Mouse (Mus musculus) stomach, embryonic 15.5 days (tissue): ENCODE results near the gene Txndc12. TPM values are rescaled to one million over a fixed set of nuclear protein-coding genes. Genes with fewer than 3 reads are reported as not detected.

ENCODE experiments used
- ATAC-seq: fragments of 200-750 bp; cut with Nextera tagmentation; 2 replicates; pipeline ENCODE4 v1.8.0; 2017; ENCODE audit warnings: low read depth, moderate number of reproducible peaks, moderate TSS enrichment; ENCODE audit not compliant: insufficient read depth, low FRiP score
- H3K27ac ChIP-seq: fragments of 300-500 bp; sonication (generic); 2 replicates; pipeline ENCODE4 v1.5.1; 2015; ENCODE audit warnings: mild to moderate bottlenecking, inconsistent platforms
- H3K27me3 ChIP-seq: fragments of 300-500 bp; sonication (generic); replicated peaks from 2 replicates; pipeline ENCODE4 v1.6.1; 2015; ENCODE audit warnings: inconsistent platforms
- H3K36me3 ChIP-seq: fragments of 300-500 bp; sonication (generic); 2 replicates; pipeline ENCODE4 v1.6.1; 2015; ENCODE audit warnings: inconsistent platforms
- H3K4me1 ChIP-seq: fragments of 300-500 bp; sonication (generic); 2 replicates; pipeline ENCODE4 v1.6.1; 2015; ENCODE audit warnings: inconsistent platforms
- H3K4me2 ChIP-seq: fragments of 300-500 bp; sonication (generic); 2 replicates; pipeline ENCODE4 v1.6.1; 2015; ENCODE audit warnings: mild to moderate bottlenecking, inconsistent platforms
- H3K4me3 ChIP-seq: fragments of 300-500 bp; sonication (generic); replicated peaks from 2 replicates; pipeline ENCODE4 v1.5.1; 2015; ENCODE audit warnings: inconsistent platforms
- H3K9ac ChIP-seq: fragments of 300-500 bp; sonication (generic); 2 replicates; pipeline ENCODE4 v1.6.1; 2015; ENCODE audit warnings: inconsistent platforms
- H3K9me3 ChIP-seq: fragments of 300-500 bp; sonication (generic); 2 replicates; pipeline ENCODE4 v1.6.1; 2016; ENCODE audit warnings: inconsistent platforms
- WGBS: fragments of 180-500 bp; shearing (Covaris S2); methylation state at CpG from one replicate; pipeline ENCODE4 v1.1.7; 2015; 5-methylcytosine and 5-hydroxymethylcytosine counted together
- polyA plus RNA-seq: library from polyadenylated mRNA; unstranded; fragments of >200 nt; fragmentation: Nextera tagmentation; extraction: Ambion mirVana; gene quantifications from 2 replicates; pipeline ENCODE4 v1.2.1, GENCODE M21; 2015

The Txndc12 gene
- polyA plus RNA-seq, 1 experiment from 2014 or later: 97.2 TPM

DNA sequence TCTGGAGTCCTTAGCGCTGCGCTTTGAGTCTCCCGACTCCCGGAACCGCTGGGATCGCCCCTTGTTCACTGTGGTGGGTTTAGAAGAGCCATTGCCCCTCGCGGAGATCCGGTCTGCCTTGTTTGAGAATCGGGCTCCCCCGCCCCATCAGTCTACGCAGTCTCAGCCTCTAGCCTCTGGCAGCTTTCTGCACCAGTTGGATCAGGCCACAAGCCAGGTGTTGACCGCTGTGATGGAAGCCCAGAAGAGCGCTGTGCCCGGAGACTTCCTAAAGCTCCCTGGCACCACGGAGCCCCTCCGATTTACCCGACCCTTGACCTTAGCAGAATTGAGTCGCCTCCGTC is 14.1 kb downstream of the Txndc12 start, which contains the start of gene A730015C16Rik:
A730015C16Rik (minus strand) TSS at position 115 of the 344 bp plus-strand sequence.
- ATAC-seq: 0 out of 2 replicates have a peak, but pooled peaks have one; percentile 27
- H3K4me3 ChIP-seq: peak within 1 kb of the TSS; percentile 81
- peak within 1 kb of the TSS; percentile 58 for H3K9ac ChIP-seq
- H3K9me3 ChIP-seq: no peaks in the 10 kb centered on the region
- H3K4me2 ChIP-seq: peak within 1 kb of the TSS; percentile 79
- peak within 1 kb of the TSS; percentile 88 for H3K27ac ChIP-seq
- no peaks in the 10 kb centered on the region for H3K27me3 ChIP-seq
- no peaks in the 10 kb centered on the region for H3K36me3 ChIP-seq
- H3K4me1 ChIP-seq: peaks cover 6% of the 10 kb centered on the region; the same call in 1 of the 2 replicates
- 6% methylated on average over 20 of the region's 20 CpGs for WGBS

DNA sequence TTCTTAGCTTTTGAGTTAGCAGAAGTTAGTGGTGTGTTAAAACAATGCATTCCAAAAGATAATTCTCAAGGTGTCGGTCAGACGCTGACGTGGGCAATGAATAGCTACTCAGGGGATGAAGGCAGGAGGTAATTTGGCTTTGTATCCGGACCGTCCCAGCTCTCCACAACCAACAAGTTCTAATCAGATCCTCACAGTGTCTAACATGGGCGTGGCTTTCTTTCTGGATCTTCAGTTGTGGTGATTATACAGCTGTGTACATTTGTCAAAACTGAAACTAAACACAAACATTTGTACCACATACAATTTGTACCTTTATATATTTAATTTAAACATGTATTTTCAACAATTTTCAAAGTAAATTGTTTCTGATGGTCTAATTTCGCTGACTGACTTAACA is 32.4 kb downstream of the Txndc12 start:
- Histone ChIP-seq H3K4me2 (no peak overlapping the region), H3K27me3 (no peaks in the 10 kb centered on the region), H3K27ac (no peak overlapping the region), H3K9ac (no peak overlapping the region), H3K4me1 (no peaks in the 10 kb centered on the region), H3K9me3 (no peaks in the 10 kb centered on the region), H3K36me3 (peaks cover 4% of the 10 kb centered on the region), H3K4me3 (no peak overlapping the region)
- 75% methylated on average over 7 of the region's 7 CpGs for WGBS
- no peak; the same call in 1 of the 2 replicates for ATAC-seq

- no peaks in the 10 kb centered on the region for H3K27me3 ChIP-seq
- WGBS: 34% methylated on average over 10 of the region's 10 CpGs
- H3K4me3 ChIP-seq: no peak overlapping the region
- no peak overlapping the region for H3K4me2 ChIP-seq
- H3K9me3 ChIP-seq: no peaks in the 10 kb centered on the region
- H3K27ac ChIP-seq: no peak overlapping the region
- ATAC-seq: peak; percentile 60; the same call in 1 of the 2 replicates
- no peaks in the 10 kb centered on the region for H3K4me1 ChIP-seq
- no peak overlapping the region for H3K9ac ChIP-seq
- H3K36me3 ChIP-seq: no peaks in the 10 kb centered on the region
Observed at GRCm38 (mm10) chr4:108869730-108870374, 35.5 kb downstream of the Txndc12 start.

GRCm38 (mm10) chr4:108873746-108874145 is 39.3 kb downstream of the Txndc12 start:
- H3K9me3 ChIP-seq: no peaks in the 10 kb centered on the region
- H3K27me3 ChIP-seq: 0 out of 2 replicates have a peak, but pooled peaks cover 3% of the 10 kb centered on the region
- no peak overlapping the region for H3K9ac ChIP-seq
- 84% methylated on average over 5 of the region's 5 CpGs for WGBS
- H3K4me3 ChIP-seq: no peak overlapping the region
- H3K36me3 ChIP-seq: no peaks in the 10 kb centered on the region
- no peak overlapping the region for H3K4me2 ChIP-seq
- H3K27ac ChIP-seq: no peak overlapping the region
- ATAC-seq: no peak
- no peaks in the 10 kb centered on the region for H3K4me1 ChIP-seq

DNA sequence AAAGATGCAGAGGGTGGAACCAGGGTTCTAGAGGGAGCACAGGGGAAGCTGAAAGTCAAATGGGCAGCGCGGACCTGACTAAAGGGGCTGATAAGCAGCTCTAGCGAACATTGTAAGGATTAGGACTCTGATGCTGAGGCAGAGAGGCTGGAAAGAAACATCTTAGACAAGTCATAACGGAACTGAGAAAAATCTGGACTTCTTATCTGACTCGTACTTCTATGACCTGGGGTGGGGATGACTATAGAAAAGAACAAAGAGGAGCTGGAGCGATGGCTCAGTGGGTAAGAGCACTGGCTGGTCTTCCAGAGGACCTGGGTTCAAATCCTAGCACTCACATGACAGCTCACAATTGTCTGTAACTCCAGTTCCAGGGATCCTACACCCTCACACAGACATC is 43.5 kb downstream of the Txndc12 start:
- ATAC-seq: no peak
- H3K9ac ChIP-seq: no peak overlapping the region
- H3K27ac ChIP-seq: no peak overlapping the region
- no peak overlapping the region for H3K4me3 ChIP-seq
- no peak overlapping the region for H3K4me2 ChIP-seq
- H3K4me1 ChIP-seq: peaks cover 6% of the 10 kb centered on the region; the same call in 1 of the 2 replicates
- no peaks in the 10 kb centered on the region for H3K36me3 ChIP-seq
- 80% methylated on average over 6 of the region's 6 CpGs for whole genome bisulfite sequencing
- no peaks in the 10 kb centered on the region for H3K9me3 ChIP-seq
- 0 out of 2 replicates have a peak, but pooled peaks cover 3% of the 10 kb centered on the region for H3K27me3 ChIP-seq

DNA sequence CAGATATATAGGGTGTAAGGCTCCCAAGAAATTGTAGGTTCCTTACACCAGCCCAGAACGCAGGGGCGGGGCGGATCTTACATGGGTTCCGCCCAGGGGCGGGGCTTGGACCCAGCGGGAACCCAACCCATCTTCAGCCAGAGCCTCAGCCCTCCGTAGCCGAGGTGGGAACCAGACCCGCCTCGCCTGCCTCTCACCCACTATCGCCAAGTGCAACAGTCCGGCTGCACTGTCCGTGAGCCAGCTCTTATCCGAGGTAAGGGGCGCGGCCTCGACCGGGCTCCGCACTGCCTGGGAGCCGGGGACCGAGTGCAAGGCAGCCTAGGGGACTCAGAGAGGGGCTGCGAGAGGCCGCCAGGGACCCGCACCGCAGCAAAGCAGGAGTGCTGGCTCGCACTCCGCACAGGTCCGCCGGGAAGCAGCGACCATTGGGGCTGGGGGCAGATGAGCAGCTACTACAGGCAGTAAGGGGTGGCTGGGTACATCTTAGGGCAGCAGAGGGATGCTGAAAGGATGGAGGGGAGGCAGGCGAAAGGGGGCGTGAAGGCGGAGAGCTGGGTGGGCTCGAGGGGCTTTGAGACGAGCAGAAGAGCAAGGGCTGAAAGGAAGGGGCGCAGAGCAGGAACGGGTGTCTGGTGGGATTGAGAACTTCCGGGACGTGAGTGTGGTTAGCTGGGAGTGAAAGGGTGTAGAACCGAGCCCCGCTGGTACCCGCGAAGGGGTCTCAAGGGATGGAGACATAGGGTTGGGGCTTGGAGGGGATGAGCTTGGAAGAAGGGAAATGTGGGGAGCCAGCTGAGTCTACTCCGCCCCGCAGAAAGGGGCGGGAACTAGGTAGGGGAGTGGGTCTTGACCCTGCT is 44.8 kb downstream of the Txndc12 start, which contains the start of gene Rab3b:
Rab3b (plus strand) TSS at position 101 of the 860 bp plus-strand sequence.
- H3K4me2 ChIP-seq: peak within 1 kb of the TSS; percentile 100
- no peak within 1 kb of the TSS for H3K27ac ChIP-seq
- H3K27me3 ChIP-seq: 0 out of 2 replicates have a peak, but pooled peaks cover 3% of the 10 kb centered on the region
- no peaks in the 10 kb centered on the region for H3K9me3 ChIP-seq
- peak within 1 kb of the TSS; percentile 62 for H3K4me3 ChIP-seq
- peak; percentile 93 for ATAC-seq
- under 1% methylated on average over 46 of the region's 46 CpGs for WGBS
- H3K9ac ChIP-seq: peak within 1 kb of the TSS; percentile 29; the same call in 1 of the 2 replicates
- H3K36me3 ChIP-seq: no peaks in the 10 kb centered on the region
- peaks cover 6% of the 10 kb centered on the region; the same call in 1 of the 2 replicates for H3K4me1 ChIP-seq

GRCm38 (mm10) chr4:108883815-108884214 is 49.4 kb downstream of the Txndc12 start:
- H3K4me3 ChIP-seq: no peak overlapping the region
- no peak for ATAC-seq
- H3K27me3 ChIP-seq: no peaks in the 10 kb centered on the region
- peaks cover 6% of the 10 kb centered on the region; the same call in 1 of the 2 replicates for H3K4me1 ChIP-seq
- H3K9ac ChIP-seq: no peak overlapping the region
- no peak overlapping the region for H3K4me2 ChIP-seq
- H3K27ac ChIP-seq: no peak overlapping the region
- no peaks in the 10 kb centered on the region for H3K36me3 ChIP-seq
- WGBS: 57% methylated on average over 13 of the region's 13 CpGs
- no peaks in the 10 kb centered on the region for H3K9me3 ChIP-seq

DNA sequence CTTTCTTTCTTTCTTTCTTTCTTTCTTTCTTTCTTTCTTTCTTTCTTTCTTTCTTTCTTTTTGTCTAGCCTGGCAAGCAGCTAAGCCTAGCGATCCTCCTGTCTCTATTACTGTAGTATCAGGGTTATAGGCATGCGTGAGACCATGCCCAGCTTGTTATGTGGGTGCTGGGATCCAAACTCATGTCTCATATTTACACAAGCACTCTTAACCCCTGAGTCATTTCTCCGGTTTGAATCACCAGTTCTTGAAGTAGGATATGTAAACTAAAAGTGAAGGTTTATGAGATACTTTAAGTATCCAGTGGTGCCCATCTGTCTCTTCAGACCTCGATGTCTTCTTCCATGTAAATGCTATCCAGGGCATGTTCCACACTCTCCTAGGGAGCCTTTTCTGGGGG is 53.1 kb downstream of the Txndc12 start:
- Histone ChIP-seq H3K27me3 (no peaks in the 10 kb centered on the region), H3K36me3 (no peaks in the 10 kb centered on the region), H3K4me1 (no peaks in the 10 kb centered on the region), H3K9ac (no peak overlapping the region), H3K4me2 (no peak overlapping the region), H3K9me3 (no peaks in the 10 kb centered on the region), H3K27ac (no peak overlapping the region), H3K4me3 (no peak overlapping the region)
- no peak for ATAC-seq
- 68% methylated on average over 4 of the region's 4 CpGs for WGBS

DNA sequence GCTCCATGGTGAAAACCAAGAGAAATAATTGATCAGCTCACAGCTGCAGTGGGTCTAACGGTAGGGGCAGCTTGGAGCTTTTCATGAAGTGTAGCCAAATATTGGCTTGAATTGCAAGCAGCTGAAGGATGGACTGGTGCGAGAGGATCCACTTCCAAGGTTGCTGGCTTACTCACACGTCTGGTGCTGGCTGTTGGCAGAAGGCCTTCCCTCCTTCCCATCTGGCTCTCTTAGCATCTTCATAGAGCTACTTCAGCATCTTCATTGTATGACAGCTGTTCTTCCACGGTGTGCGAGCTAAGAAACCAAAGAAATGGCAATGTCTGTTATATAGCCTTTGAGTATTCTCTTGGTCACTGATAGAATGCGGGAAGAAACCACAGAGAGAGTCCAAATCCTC is 56.5 kb downstream of the Txndc12 start:
- H3K4me3 ChIP-seq: no peak overlapping the region
- no peaks in the 10 kb centered on the region for H3K9me3 ChIP-seq
- H3K4me1 ChIP-seq: no peaks in the 10 kb centered on the region
- 85% methylated on average over 6 of the region's 6 CpGs for WGBS
- no peaks in the 10 kb centered on the region for H3K27me3 ChIP-seq
- H3K27ac ChIP-seq: no peak overlapping the region
- ATAC-seq: no peak
- H3K4me2 ChIP-seq: no peak overlapping the region
- no peak overlapping the region for H3K9ac ChIP-seq
- H3K36me3 ChIP-seq: no peaks in the 10 kb centered on the region

DNA sequence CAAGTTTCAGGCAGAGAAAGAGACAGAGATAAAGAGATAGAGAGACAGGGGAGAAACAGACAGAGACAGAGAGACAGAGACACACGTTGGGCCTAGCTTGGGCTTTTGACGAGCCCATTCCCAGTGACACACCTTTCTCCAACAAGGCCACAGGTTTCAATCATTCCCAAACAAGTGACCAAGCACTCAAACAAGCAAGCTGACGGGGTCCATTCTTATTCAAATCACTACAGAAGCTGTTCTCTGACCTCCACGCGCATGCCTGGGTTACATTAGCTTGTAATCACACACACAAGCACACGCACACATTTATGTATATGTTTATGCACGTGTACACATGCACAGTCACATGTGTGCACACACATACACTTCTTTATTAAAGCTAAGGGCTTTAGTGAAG is 66.0 kb downstream of the Txndc12 start:
- Histone ChIP-seq H3K4me1 (no peaks in the 10 kb centered on the region), H3K27ac (no peak overlapping the region), H3K4me3 (no peak overlapping the region), H3K9ac (no peak overlapping the region), H3K4me2 (no peak overlapping the region), H3K9me3 (no peaks in the 10 kb centered on the region), H3K27me3 (no peaks in the 10 kb centered on the region), H3K36me3 (no peaks in the 10 kb centered on the region)
- no peak for ATAC-seq
- WGBS: 80% methylated on average over 7 of the region's 7 CpGs

GRCm38 (mm10) chr4:108902886-108903285 is 68.5 kb downstream of the Txndc12 start:
- WGBS: 89% methylated on average over 9 of the region's 9 CpGs
- H3K36me3 ChIP-seq: no peaks in the 10 kb centered on the region
- no peak overlapping the region for H3K9ac ChIP-seq
- H3K4me1 ChIP-seq: no peaks in the 10 kb centered on the region
- H3K27ac ChIP-seq: no peak overlapping the region
- no peak for ATAC-seq
- no peak overlapping the region for H3K4me2 ChIP-seq
- H3K9me3 ChIP-seq: no peaks in the 10 kb centered on the region
- H3K27me3 ChIP-seq: no peaks in the 10 kb centered on the region
- no peak overlapping the region for H3K4me3 ChIP-seq

GRCm38 (mm10) chr4:108903346-108903745 is 68.9 kb downstream of the Txndc12 start:
- H3K9ac ChIP-seq: no peak overlapping the region
- no peaks in the 10 kb centered on the region for H3K27me3 ChIP-seq
- H3K4me2 ChIP-seq: no peak overlapping the region
- H3K4me1 ChIP-seq: no peaks in the 10 kb centered on the region
- WGBS: 90% methylated on average over 9 of the region's 9 CpGs
- no peak for ATAC-seq
- no peak overlapping the region for H3K27ac ChIP-seq
- no peak overlapping the region for H3K4me3 ChIP-seq
- no peaks in the 10 kb centered on the region for H3K36me3 ChIP-seq
- H3K9me3 ChIP-seq: no peaks in the 10 kb centered on the region
